Mouse (Mus musculus) embryo, embryonic 10.5 days (tissue): ENCODE results near the gene Dnah7b.
"Not testable (repeated sequence)": the region's sequence is repeated elsewhere in the genome, so short reads cannot be mapped to it uniquely, and the experiment has no call there.

Experiments
- DNase-seq: peaks from one replicate; pipeline ENCODE4 v3.0.0-alpha.2; 2015; ENCODE audit warnings: low spot score

The Dnah7b gene

GRCm38 (mm10) chr1:46066015-46066414, at the start of gene Dnah7b:
TSS of gene Dnah7b (plus strand) at chr1:46066315.
- DNase-seq, result peak; percentile 3

- DNase-seq, result peak; percentile 58
Measured at GRCm38 (mm10) chr1:46018382-46018977, 47.6 kb upstream of the Dnah7b start.

GRCm38 (mm10) chr1:46022262-46022661, 43.9 kb upstream of the Dnah7b start:
- peak; percentile 65 for DNase-seq

GRCm38 (mm10) chr1:46031993-46032555, 34.0 kb upstream of the Dnah7b start:
- DNase-seq, result no peak

GRCm38 (mm10) chr1:46048188-46048587, 17.9 kb upstream of the Dnah7b start:
- no peak for DNase-seq

GRCm38 (mm10) chr1:46066484-46067251, 553 bp downstream of the Dnah7b start:
- DNase-seq, result peak; percentile 91

GRCm38 (mm10) chr1:46068787-46069186, 2.7 kb downstream of the Dnah7b start:
- DNase-seq, result not testable (repeated sequence)

GRCm38 (mm10) chr1:46077891-46078290, 11.8 kb downstream of the Dnah7b start:
- no peak for DNase-seq

- no peak for DNase-seq
Measured at GRCm38 (mm10) chr1:46100484-46100883, 34.4 kb downstream of the Dnah7b start.

GRCm38 (mm10) chr1:46112606-46113005, 46.5 kb downstream of the Dnah7b start:
- not testable (repeated sequence) for DNase-seq

GRCm38 (mm10) chr1:46117179-46117578, 51.1 kb downstream of the Dnah7b start:
- DNase-seq, result not testable (repeated sequence)

GRCm38 (mm10) chr1:46128058-46128457, 61.9 kb downstream of the Dnah7b start:
- DNase-seq, result no peak

GRCm38 (mm10) chr1:46196835-46197234, 130.7 kb downstream of the Dnah7b start:
- DNase-seq, result not testable (repeated sequence)

- DNase-seq, result not testable (repeated sequence)
Measured at GRCm38 (mm10) chr1:46201169-46201568, 135.1 kb downstream of the Dnah7b start.

- not testable (repeated sequence) for DNase-seq
Measured at GRCm38 (mm10) chr1:46210014-46210588, 144.0 kb downstream of the Dnah7b start.

- not testable (repeated sequence) for DNase-seq
Measured at GRCm38 (mm10) chr1:46222704-46223103, 156.6 kb downstream of the Dnah7b start.

GRCm38 (mm10) chr1:46226136-46226535, 160.0 kb downstream of the Dnah7b start:
- not testable (repeated sequence) for DNase-seq

- not testable (repeated sequence) for DNase-seq
Measured at GRCm38 (mm10) chr1:46268841-46269240, 202.7 kb downstream of the Dnah7b start.

- DNase-seq, result no peak
Measured at GRCm38 (mm10) chr1:46271927-46272326, 205.8 kb downstream of the Dnah7b start.

- not testable (repeated sequence) for DNase-seq
Measured at GRCm38 (mm10) chr1:46278057-46278910, 212.2 kb downstream of the Dnah7b start.

- DNase-seq, result not testable (repeated sequence)
Measured at GRCm38 (mm10) chr1:46278911-46279565, 212.9 kb downstream of the Dnah7b start.
